Comparison of ENCODE assay signal across 9 mouse cellular contexts in the genomic region with DNA sequence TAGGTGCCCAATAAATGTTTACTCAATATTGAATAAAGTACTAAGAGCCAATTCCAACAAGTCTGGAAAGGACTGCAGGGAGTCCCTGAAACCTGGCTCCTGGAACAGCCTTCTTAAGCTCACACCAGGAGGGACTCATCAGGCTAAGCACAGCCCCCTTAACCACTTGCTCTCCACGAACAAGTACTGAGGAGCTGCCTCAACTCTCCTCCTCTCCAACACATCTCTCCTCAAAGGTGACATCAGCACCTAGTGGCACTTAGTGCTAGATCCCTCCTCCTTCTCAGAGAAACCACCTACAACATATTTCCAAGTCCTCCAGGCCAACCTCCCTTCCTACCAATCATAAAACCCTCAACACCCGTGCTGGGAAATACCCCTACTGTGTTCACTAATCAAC. TPM values are rescaled to one million over a fixed set of nuclear protein-coding genes. Genes with fewer than 3 reads are reported as not detected.
DNase-seq lines count a peak whose midpoint lies in the region; ATAC-seq and TF ChIP-seq lines count a peak whose summit lies in the region.
"Had no signal": no experiment of that assay in that cellular context is flagged by ENCODE, and none has a peak within 500 bp of the region (broad histone marks: within the 10 kb centered on the region; RNA-seq: fewer than 3 reads in every experiment).

No protein-coding gene starts in this region.

- no peak overlapping the region for H3K9ac ChIP-seq in liver, embryonic 11.5 days (ENCODE audit: low read depth, low read length)
- H3K9ac ChIP-seq in liver, postnatal 0 days (replicated peaks): no peak overlapping the region
- H3K9ac ChIP-seq in hindbrain, embryonic 15.5 days: peak overlapping the region; percentile 73
- H3K9ac ChIP-seq in neural tube, embryonic 14.5 days (replicated peaks; ENCODE audit: low read depth, low read length): peak overlapping the region; percentile 50

- peak; percentile 31 for DNase-seq in liver, embryonic 11.5 days (ENCODE audit: low spot score)
- DNase-seq in liver, postnatal 0 days: no peak
- DNase-seq in cerebellum, postnatal 10 days: peak; percentile 53 to 56
- no peak for DNase-seq in B cell, adult 2 months
- DNase-seq in right cerebral cortex, adult 18-20 months: no peak
- DNase-seq in lung, adult 2 months: no peak

- no peak for TF ChIP-seq EP300 in liver, postnatal 0 days (IDR thresholded peaks at IDR 0.05; ENCODE audit: low read depth)

- 20% methylated on average over 2 of the region's 2 CpGs for WGBS in liver, embryonic 11.5 days
- 18% methylated on average over 2 of the region's 2 CpGs for WGBS in liver, postnatal 0 days (ENCODE audit: insufficient replicate concordance)
- WGBS in hindbrain, embryonic 15.5 days: 4% methylated on average over 2 of the region's 2 CpGs
- WGBS in neural tube, embryonic 14.5 days: 10% methylated on average over 2 of the region's 2 CpGs
- WGBS in lung, adult 2 months: 15% methylated on average over 2 of the region's 2 CpGs

- no peaks in the 10 kb centered on the region for H3K27me3 ChIP-seq in liver, embryonic 11.5 days (replicated peaks; ENCODE audit: control insufficient read depth, insufficient read depth, low read length)
- no peaks in the 10 kb centered on the region for H3K27me3 ChIP-seq in liver, postnatal 0 days (ENCODE audit: insufficient read depth, low read length)
- no peaks in the 10 kb centered on the region for H3K27me3 ChIP-seq in hindbrain, embryonic 15.5 days
- no peaks in the 10 kb centered on the region for H3K27me3 ChIP-seq in neural tube, embryonic 14.5 days (ENCODE audit: control insufficient read depth, insufficient read depth, low read length)

- H3K4me3 ChIP-seq in liver, embryonic 11.5 days (ENCODE audit: low read depth, low read length): no peak overlapping the region
- no peak overlapping the region for H3K4me3 ChIP-seq in liver, postnatal 0 days (ENCODE audit: low read depth, low read length)
- peak overlapping the region; percentile 62 for H3K4me3 ChIP-seq in hindbrain, embryonic 15.5 days
- peak overlapping the region; percentile 49 for H3K4me3 ChIP-seq in neural tube, embryonic 14.5 days (ENCODE audit: low read depth, low read length)
- no peak overlapping the region for H3K4me3 ChIP-seq in lung, adult 2 months (replicated peaks; ENCODE audit: extremely low read depth, low read depth, low read length)

- H3K27ac ChIP-seq in liver, embryonic 11.5 days (ENCODE audit: low read depth, low read length): no peak overlapping the region
- no peak overlapping the region for H3K27ac ChIP-seq in liver, postnatal 0 days (ENCODE audit: low read depth)
- H3K27ac ChIP-seq in hindbrain, embryonic 15.5 days (replicated peaks): peak overlapping the region; percentile 84
- 0 out of 2 replicates have a peak overlapping the region, but pooled peaks have one; percentile 2 for H3K27ac ChIP-seq in neural tube, embryonic 14.5 days (ENCODE audit: low read depth, low read length)

- H3K4me1 ChIP-seq in liver, embryonic 11.5 days (replicated peaks; ENCODE audit: control insufficient read depth, insufficient read depth, low read length): peaks cover 5% of the 10 kb centered on the region
- H3K4me1 ChIP-seq in liver, postnatal 0 days (ENCODE audit: insufficient read depth): peaks cover 10% of the 10 kb centered on the region
- peaks cover 34% of the 10 kb centered on the region for H3K4me1 ChIP-seq in hindbrain, embryonic 15.5 days (replicated peaks)
- no peaks in the 10 kb centered on the region for H3K4me1 ChIP-seq in neural tube, embryonic 14.5 days (ENCODE audit: control insufficient read depth, insufficient read depth, low read length)
- no peaks in the 10 kb centered on the region for H3K4me1 ChIP-seq in lung, adult 2 months (ENCODE audit: control insufficient read depth, insufficient read depth, low read length)

- ATAC-seq in liver, embryonic 11.5 days (replicated peaks; ENCODE audit: low FRiP score): no peak
- ATAC-seq in liver, postnatal 0 days: no peak
- peak; percentile 39; the same call in 1 of the 2 replicates for ATAC-seq in hindbrain, embryonic 15.5 days (ENCODE audit: low FRiP score, low read depth)
- ATAC-seq in neural tube, embryonic 14.5 days (ENCODE audit: low read depth): peak; percentile 12; the same call in 1 of the 2 replicates

- peak overlapping the region; percentile 91 for H3K4me2 ChIP-seq in liver, embryonic 11.5 days
- H3K4me2 ChIP-seq in liver, postnatal 0 days (ENCODE audit: low read depth, low read length): no peak overlapping the region
- peak overlapping the region; percentile 79 for H3K4me2 ChIP-seq in hindbrain, embryonic 15.5 days
- H3K4me2 ChIP-seq in neural tube, embryonic 14.5 days (ENCODE audit: low read depth, low read length): peak overlapping the region; percentile 49

- no peaks in the 10 kb centered on the region for H3K9me3 ChIP-seq in liver, embryonic 11.5 days (ENCODE audit: control insufficient read depth, low read length)
- H3K9me3 ChIP-seq in liver, postnatal 0 days (ENCODE audit: low read length): no peaks in the 10 kb centered on the region
- no peaks in the 10 kb centered on the region for H3K9me3 ChIP-seq in hindbrain, embryonic 15.5 days
- H3K9me3 ChIP-seq in neural tube, embryonic 14.5 days (ENCODE audit: control insufficient read depth, low read length): no peaks in the 10 kb centered on the region

- peaks cover 9% of the 10 kb centered on the region; the same call in 1 of the 2 replicates for H3K36me3 ChIP-seq in liver, embryonic 11.5 days (ENCODE audit: control insufficient read depth, insufficient read depth, low read length)
- H3K36me3 ChIP-seq in liver, postnatal 0 days (replicated peaks; ENCODE audit: insufficient read depth, low read length): peaks cover 27% of the 10 kb centered on the region
- peaks cover 22% of the 10 kb centered on the region for H3K36me3 ChIP-seq in hindbrain, embryonic 15.5 days
- peaks cover 15% of the 10 kb centered on the region for H3K36me3 ChIP-seq in neural tube, embryonic 14.5 days (ENCODE audit: control insufficient read depth, insufficient read depth, low read length)

- TF ChIP-seq CTCF in liver, postnatal 0 days (IDR thresholded peaks at IDR 0.05; ENCODE audit: low read depth): no peak
- TF ChIP-seq CTCF in lung, adult 2 months (IDR thresholded peaks at IDR 0.05; ENCODE audit: insufficient read depth, low read length): no peak

- no peak for TF ChIP-seq POLR2A in lung, adult 2 months (IDR thresholded peaks at IDR 0.05; ENCODE audit: borderline replicate concordance, extremely low read depth, low read depth, low read length)

RNA-seq across cellular contexts. Expression of a gene that starts 10.8 kb away (rescaled TPM):
- 1.5 and 2.1 TPM in 2 replicates for polyA plus RNA-seq in liver, embryonic 11.5 days (2014; fragmentation: Nextera tagmentation; extraction: Ambion mirVana)
- 1.3 and 1.6 TPM in 2 replicates for polyA plus RNA-seq in liver, postnatal 0 days (2015; fragmentation: Nextera tagmentation; extraction: Ambion mirVana)
- polyA plus RNA-seq in hindbrain, embryonic 15.5 days (2015; fragmentation: Nextera tagmentation; extraction: Ambion mirVana): 26.7 and 28.7 TPM in 2 replicates
- polyA plus RNA-seq in neural tube, embryonic 14.5 days (2014; fragmentation: Nextera tagmentation; extraction: Ambion mirVana): 22.4 and 24.2 TPM in 2 replicates
- 7.9 and 11.3 TPM in 2 replicates for polyA plus RNA-seq in lung, adult 2 months (2012; rRNA removed)

RNA-seq across cellular contexts. Expression of a gene that starts 18.2 kb away (rescaled TPM):
- 95.6 and 101 TPM in 2 replicates for polyA plus RNA-seq in liver, embryonic 11.5 days (2014; fragmentation: Nextera tagmentation; extraction: Ambion mirVana)
- polyA plus RNA-seq in liver, postnatal 0 days (2015; fragmentation: Nextera tagmentation; extraction: Ambion mirVana): 44.1 and 46.1 TPM in 2 replicates
- polyA plus RNA-seq in hindbrain, embryonic 15.5 days (2015; fragmentation: Nextera tagmentation; extraction: Ambion mirVana): 125 and 126 TPM in 2 replicates
- 120 and 122 TPM in 2 replicates for polyA plus RNA-seq in neural tube, embryonic 14.5 days (2014; fragmentation: Nextera tagmentation; extraction: Ambion mirVana)
- 44.9 and 71.8 TPM in 2 replicates for polyA plus RNA-seq in lung, adult 2 months (2012; rRNA removed)

RNA-seq across cellular contexts. Expression of a gene that starts 42.2 kb away (rescaled TPM):
- not detected in 2 replicates for polyA plus RNA-seq in liver, embryonic 11.5 days (2014; fragmentation: Nextera tagmentation; extraction: Ambion mirVana)
- not detected in 2 replicates for polyA plus RNA-seq in liver, postnatal 0 days (2015; fragmentation: Nextera tagmentation; extraction: Ambion mirVana)
- polyA plus RNA-seq in hindbrain, embryonic 15.5 days (2015; fragmentation: Nextera tagmentation; extraction: Ambion mirVana): not detected in 2 replicates
- polyA plus RNA-seq in neural tube, embryonic 14.5 days (2014; fragmentation: Nextera tagmentation; extraction: Ambion mirVana): not detected in 2 replicates
- not detected in 2 replicates for polyA plus RNA-seq in lung, adult 2 months (2012; rRNA removed)
- polyA plus RNA-seq: activated CD4-positive, CD25-positive, alpha-beta regulatory T cell, adult 4 months had no signal

RNA-seq across cellular contexts. Expression of a gene that starts 53.8 kb away (rescaled TPM):
- 4.5 and 5.2 TPM in 2 replicates for polyA plus RNA-seq in liver, embryonic 11.5 days (2014; fragmentation: Nextera tagmentation; extraction: Ambion mirVana)
- polyA plus RNA-seq in liver, postnatal 0 days (2015; fragmentation: Nextera tagmentation; extraction: Ambion mirVana): 0.64 TPM in 1 of 2 replicates, not detected in the other
- polyA plus RNA-seq in hindbrain, embryonic 15.5 days (2015; fragmentation: Nextera tagmentation; extraction: Ambion mirVana): 0.45 TPM in 1 of 2 replicates, not detected in the other
- 0.76 and 0.80 TPM in 2 replicates for polyA plus RNA-seq in neural tube, embryonic 14.5 days (2014; fragmentation: Nextera tagmentation; extraction: Ambion mirVana)
- 1.7 TPM in 1 of 2 replicates, not detected in the other for polyA plus RNA-seq in lung, adult 2 months (2012; rRNA removed)
- polyA plus RNA-seq: activated CD4-positive, CD25-positive, alpha-beta regulatory T cell, adult 4 months had no signal

Comparison
In these comparisons a context has a peak if more than half of its experiments do, and no peak if none do; other contexts are left out.
1. DNase-seq: peak in liver, embryonic 11.5 days (single experiment) and cerebellum, postnatal 10 days (2 of 2); none in liver, postnatal 0 days (single experiment), B cell, adult 2 months (0 of 2), right cerebral cortex, adult 18-20 months (single experiment) and lung, adult 2 months (single experiment).
2. ATAC-seq: peak in hindbrain, embryonic 15.5 days (single experiment) and neural tube, embryonic 14.5 days (single experiment); none in liver, embryonic 11.5 days (single experiment) and liver, postnatal 0 days (single experiment).
3. H3K27ac ChIP-seq: peak in hindbrain, embryonic 15.5 days (single experiment) and neural tube, embryonic 14.5 days (single experiment); none in liver, embryonic 11.5 days (single experiment) and liver, postnatal 0 days (single experiment).
4. H3K4me3 ChIP-seq: peak in hindbrain, embryonic 15.5 days (single experiment) and neural tube, embryonic 14.5 days (single experiment); none in liver, embryonic 11.5 days (single experiment), liver, postnatal 0 days (single experiment) and lung, adult 2 months (single experiment).
5. H3K9ac ChIP-seq: peak in hindbrain, embryonic 15.5 days (single experiment) and neural tube, embryonic 14.5 days (single experiment); none in liver, embryonic 11.5 days (single experiment) and liver, postnatal 0 days (single experiment).